Mouse (Mus musculus) splenic B cell, adult 2 months (primary cell): ENCODE measurements around the gene Mrpl46.

ENCODE experiments used
- DNase-seq: peaks from one replicate; pipeline ENCODE4 v3.0.0-alpha.2; 2011; ENCODE audit warnings: low read depth, low spot score
- H3K27me3 ChIP-seq: 2 replicates; pipeline ENCODE4 v1.6.1; 2012; ENCODE audit warnings: mild to moderate bottlenecking, low read length, moderate library complexity, mixed read lengths; ENCODE audit not compliant: control insufficient read depth, poor library complexity, insufficient read depth, severe bottlenecking
- H3K36me3 ChIP-seq: 2 replicates; pipeline ENCODE4 v1.6.1; 2012; ENCODE audit warnings: mild to moderate bottlenecking, low read length, moderate library complexity, mixed read lengths; ENCODE audit not compliant: control insufficient read depth, poor library complexity, insufficient read depth, severe bottlenecking

The Mrpl46 gene

DNA sequence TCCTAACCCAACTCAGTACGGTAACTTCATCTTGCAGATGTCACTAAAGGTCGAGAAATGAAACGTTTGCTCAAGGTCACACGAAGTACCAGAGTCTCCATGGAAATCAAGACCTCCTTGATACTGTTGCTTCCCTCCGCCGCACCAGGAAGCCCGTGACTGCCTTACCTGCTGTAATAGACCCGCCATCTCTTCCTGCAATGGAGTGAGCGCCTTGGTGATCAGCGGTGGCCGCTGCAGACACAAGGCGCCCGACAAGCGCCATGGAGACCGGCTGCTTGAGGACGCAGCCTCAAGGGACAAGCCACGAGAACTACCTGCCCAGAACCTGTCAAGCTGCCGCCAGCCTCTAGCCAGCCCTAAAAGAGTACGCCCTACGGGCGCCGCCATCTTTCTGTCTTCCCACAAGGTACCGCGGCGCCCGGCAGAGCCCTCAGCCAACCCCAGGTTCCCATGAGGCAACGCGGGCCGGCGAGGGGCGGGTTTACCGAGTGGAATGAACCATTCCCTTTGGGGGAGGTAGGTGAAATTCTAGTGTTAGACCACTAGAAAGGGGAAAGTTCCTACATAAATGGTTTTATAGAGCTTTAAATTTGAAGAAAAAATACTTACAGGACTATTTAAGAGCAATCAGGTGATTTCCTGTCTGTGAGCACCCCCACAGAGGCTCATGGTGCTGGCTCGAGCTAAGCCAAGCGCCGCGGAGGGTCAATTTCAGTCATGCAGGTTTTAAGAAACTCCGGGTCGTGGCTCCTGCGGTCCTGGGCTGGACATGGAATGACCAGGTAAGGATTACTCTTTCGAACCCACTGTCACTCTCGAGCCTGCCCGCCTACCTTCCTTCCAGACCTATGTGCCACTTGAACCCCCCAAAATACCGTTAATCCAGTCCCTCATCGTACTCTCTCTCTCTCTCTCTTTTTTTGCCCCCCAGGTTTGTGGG lies at the start of gene Mrpl46, which contains the start of gene Mrps11:
Gene Mrpl46 (minus strand): TSS at position 893 of the 943 bp plus-strand sequence.
Gene Mrps11 (plus strand): TSS at position 481 of the 943 bp plus-strand sequence.
- Histone ChIP-seq H3K36me3 (no peaks in the 10 kb centered on the region), H3K27me3 (no peaks in the 10 kb centered on the region)

DNA sequence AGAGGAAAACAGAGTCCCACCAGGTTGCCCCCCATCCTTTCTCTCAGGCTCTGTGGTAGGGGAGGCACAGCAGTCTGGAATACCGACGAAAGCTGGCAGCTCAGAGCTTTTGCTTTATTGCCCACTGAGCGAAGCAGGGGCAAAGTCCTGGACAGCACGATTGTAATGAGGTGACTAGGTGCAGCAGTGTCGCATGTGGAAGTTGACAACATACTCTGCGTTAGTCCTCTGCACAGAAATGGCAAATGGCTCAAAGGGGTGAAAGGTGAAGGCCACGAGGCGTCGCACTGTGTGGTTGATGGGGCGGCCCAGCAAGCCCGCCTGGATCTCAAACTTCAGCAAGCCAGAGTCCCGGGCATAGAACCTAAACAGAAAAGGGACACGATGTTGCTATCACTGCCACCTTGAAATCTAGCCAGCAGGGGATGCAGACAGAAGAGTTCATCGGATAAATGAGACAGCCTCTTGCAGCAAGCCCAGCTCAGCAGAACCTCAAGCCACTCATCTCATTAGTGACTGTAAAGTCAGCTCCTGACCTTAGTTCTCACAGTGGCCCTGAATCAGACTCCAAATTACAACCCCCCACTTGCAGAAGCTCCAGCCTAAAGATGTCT lies 44.5 kb upstream of the Mrpl46 start:
- Histone ChIP-seq H3K36me3 (peaks cover 6% of the 10 kb centered on the region), H3K27me3 (no peaks in the 10 kb centered on the region)
- DNase-seq, result no peak

More for the DNA sequence above, at the start of gene Mrpl46, which contains the start of gene Mrps11:
- peak; percentile 89 for DNase-seq

- H3K27me3 ChIP-seq, result no peaks in the 10 kb centered on the region
- DNase-seq, result peak; percentile 14
- peaks cover 6% of the 10 kb centered on the region for H3K36me3 ChIP-seq
Measured at GRCm38 (mm10) chr7:78826682-78827385, 43.5 kb upstream of the Mrpl46 start.

DNA sequence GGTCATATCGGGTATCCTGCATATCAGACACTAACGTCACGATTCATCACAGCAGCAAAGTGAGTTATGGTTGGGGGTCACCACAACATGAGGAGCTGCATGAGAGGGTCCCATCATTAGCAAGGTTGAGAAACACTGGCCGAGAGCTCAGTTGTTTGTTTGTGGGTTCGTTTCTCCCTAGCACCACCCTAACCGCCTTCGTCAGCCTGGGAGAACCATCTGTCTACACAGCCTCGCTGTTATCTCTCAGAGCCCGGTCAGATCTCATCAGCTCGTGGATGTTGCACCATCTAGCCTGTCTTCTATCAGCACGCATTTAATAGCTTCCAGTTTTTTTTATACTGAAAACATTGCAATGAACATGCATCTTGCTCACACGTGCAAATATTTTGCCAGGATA lies 35.0 kb upstream of the Mrpl46 start:
- DNase-seq, result no peak
- Histone ChIP-seq H3K27me3 (no peaks in the 10 kb centered on the region), H3K36me3 (peaks cover 6% of the 10 kb centered on the region; the same call in 1 of the 2 replicates)

DNA sequence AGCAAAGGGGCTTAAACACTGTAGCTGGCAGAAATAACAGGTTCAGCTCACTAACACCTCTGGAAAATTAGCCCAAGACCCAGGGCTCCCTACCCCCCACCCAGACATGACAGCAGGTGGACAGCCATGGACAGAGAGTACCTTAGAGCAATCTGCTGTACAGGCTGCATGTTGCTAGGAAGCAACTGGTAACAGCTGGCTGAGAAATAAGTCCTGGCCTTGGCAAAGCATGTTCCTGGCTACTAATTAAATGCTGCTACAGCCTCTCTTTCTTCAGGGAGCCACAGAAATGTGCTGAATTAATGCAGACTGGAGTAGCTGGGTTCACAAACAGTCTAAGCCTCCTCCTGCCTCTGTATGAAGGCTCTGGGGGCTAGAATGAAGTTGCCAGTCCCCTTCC lies 31.4 kb upstream of the Mrpl46 start:
- DNase-seq, result no peak
- no peaks in the 10 kb centered on the region for H3K36me3 ChIP-seq
- no peaks in the 10 kb centered on the region for H3K27me3 ChIP-seq

DNA sequence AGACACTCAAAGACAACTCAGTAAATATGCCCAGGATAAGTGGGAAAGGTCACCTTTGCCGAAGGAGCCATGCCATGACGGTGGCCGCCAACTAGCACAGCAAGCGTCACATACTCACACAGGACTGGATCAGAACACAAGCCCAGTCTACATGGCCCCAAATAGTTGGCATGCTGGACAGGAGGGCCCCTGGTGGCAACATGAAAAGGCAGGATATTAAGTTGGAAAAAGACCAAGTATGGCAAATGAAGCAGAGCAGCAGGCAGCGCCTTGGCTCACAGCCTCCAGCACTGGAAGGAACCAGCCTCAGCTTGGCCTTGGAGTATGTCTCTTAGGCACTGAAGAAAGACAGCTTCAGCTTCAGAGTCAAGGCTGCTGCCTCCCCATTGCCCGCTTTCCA lies 30.5 kb upstream of the Mrpl46 start:
- no peak for DNase-seq
- Histone ChIP-seq H3K36me3 (no peaks in the 10 kb centered on the region), H3K27me3 (no peaks in the 10 kb centered on the region)

GRCm38 (mm10) chr7:78807192-78807591 lies 23.9 kb upstream of the Mrpl46 start:
- no peaks in the 10 kb centered on the region for H3K36me3 ChIP-seq
- H3K27me3 ChIP-seq, result no peaks in the 10 kb centered on the region
- DNase-seq, result no peak

DNA sequence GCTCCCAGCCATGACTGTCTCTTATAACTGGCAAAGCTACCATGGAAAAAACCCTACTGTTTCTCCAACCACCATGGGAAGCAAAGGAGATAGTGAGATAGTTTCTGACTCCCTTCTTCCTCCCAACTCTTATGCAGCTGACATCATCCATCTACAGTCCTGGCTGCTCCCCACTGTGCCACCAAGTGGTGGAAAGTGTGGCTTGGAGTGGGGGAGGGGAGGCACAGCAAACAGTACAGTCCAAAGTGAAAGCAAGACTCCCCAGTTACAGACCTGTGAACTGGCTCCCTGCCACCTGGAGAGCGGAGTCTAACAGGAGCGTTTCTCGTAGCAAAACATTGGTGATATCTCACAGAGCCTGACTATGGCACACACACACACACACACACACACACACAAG lies 20.5 kb upstream of the Mrpl46 start:
- no peak for DNase-seq
- no peaks in the 10 kb centered on the region for H3K27me3 ChIP-seq
- H3K36me3 ChIP-seq, result no peaks in the 10 kb centered on the region

GRCm38 (mm10) chr7:78799730-78800496 lies 16.6 kb upstream of the Mrpl46 start:
- H3K36me3 ChIP-seq, result no peaks in the 10 kb centered on the region
- DNase-seq, result no peak
- H3K27me3 ChIP-seq, result no peaks in the 10 kb centered on the region

GRCm38 (mm10) chr7:78797843-78798455 lies 14.6 kb upstream of the Mrpl46 start:
- no peak for DNase-seq
- no peaks in the 10 kb centered on the region for H3K36me3 ChIP-seq
- no peaks in the 10 kb centered on the region for H3K27me3 ChIP-seq

DNA sequence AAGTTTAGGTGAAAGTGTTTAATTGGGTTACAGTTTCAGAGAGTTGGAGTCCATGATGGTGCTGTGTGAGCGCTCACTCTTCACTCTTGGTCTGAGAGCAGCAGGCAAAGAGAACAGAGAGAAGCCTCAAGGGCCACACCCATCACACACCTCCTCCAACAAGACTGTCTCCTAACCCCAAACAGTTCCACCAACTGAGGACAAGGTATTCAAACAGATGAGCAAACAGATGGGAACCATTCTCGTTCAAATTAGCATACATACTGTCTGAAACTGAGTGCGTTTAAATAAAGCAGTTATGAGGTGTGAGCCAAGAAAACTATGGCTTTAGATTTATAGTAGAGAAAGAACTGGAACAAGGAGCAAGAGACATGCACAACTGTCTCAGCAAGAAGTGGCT lies 13.3 kb upstream of the Mrpl46 start:
- no peak for DNase-seq
- no peaks in the 10 kb centered on the region for H3K36me3 ChIP-seq
- H3K27me3 ChIP-seq, result no peaks in the 10 kb centered on the region

DNA sequence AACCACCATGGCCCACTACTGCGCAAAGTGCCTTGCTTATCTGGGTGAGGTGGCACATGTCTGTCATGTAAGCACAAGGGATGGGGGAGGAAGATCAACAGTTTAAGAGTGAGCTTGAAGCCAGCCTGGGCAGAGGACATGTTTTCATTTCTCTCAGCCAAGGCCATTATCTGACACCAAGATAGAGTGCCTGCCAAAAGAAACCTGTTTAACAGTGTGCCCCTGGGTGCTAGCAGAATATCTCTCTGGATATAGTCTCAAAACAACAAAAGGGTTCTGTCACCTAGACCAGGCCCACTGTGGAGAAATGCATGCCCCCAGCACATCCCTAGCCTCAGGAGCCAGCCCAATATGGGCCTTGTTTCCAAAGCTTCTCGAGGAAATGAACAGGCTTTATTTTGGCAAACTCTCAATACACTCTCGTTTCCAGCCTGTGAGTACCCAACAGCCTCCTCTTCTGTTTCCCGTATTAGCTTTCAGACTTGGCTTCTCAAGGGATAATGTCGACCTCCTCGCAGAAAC lies 11.3 kb upstream of the Mrpl46 start:
- Histone ChIP-seq H3K36me3 (no peaks in the 10 kb centered on the region), H3K27me3 (no peaks in the 10 kb centered on the region)

DNA sequence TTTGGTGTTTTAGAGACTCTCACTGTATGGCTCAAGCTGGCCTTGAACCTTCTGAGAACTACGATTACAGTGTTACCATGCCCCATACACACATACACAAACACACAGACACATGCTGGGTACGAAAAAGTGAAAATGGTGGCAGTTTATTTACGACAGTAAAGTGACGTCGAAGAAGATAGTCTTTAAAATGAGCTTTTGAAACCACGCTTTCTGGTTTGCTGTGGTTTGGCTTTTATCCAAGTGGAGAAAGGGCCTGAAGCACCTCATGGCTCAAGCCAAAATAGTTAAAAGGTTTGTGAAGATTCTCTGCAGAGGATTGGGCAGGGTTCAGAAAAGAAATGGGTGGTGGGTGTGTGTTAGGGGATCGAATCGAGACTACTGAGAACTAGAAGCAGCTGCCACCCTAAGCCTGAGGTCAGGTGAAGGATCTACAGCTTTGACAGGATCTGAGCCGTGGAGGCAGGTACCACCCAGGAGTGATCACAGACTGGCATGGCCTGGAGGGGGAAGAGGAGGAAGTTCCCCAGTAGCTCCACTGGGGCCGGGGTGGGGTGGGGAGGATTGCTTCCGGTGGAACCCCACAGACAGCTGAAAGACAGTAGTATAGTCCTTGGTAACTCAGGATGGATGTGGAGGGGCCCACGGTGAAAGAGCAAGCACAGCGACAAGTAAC lies 10.7 kb upstream of the Mrpl46 start:
- Histone ChIP-seq H3K36me3 (no peaks in the 10 kb centered on the region), H3K27me3 (no peaks in the 10 kb centered on the region)
- DNase-seq, result no peak

More for the DNA sequence above, 11.3 kb upstream of the Mrpl46 start:
- no peak for DNase-seq
